Mouse (Mus musculus): ENCODE measurements around the gene Gatd1. TPM values are rescaled to one million over a fixed set of nuclear protein-coding genes. Genes with fewer than 3 reads are reported as not detected.

Gatd1 gene
- polyA plus RNA-seq, 1 experiment from 2014 or later = 17.4 TPM

DNA sequence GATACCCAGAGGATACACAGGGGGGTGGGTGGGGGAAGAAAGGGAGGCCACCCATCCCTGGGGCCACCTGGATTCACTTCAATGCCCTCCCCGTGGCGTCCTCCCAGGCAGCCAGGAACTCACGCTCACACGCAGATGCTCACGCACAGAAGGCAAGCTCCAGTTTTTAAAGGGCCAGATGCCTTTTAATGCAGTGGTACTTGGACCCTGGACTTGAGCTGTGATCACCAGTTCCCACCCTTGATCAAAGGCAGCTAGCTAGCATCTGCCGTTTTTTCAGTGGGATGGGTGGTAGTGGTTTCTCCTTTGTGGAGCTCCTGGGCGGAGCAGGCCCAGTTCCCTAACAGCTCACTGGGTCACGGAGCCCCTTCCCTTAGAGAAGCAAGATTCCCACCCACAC lies 20.5 kb upstream of the Gatd1 start:
- H3K36me3 ChIP-seq (replicated peaks; ENCODE audit: insufficient read depth, low read length) = peaks cover 38% of the 10 kb centered on the region
- TF ChIP-seq CTCF (IDR thresholded peaks at IDR 0.05; ENCODE audit: low read depth) = no peak
- no peak for TF ChIP-seq EP300 (IDR thresholded peaks at IDR 0.05; ENCODE audit: low read depth)
- 34% methylated on average over 8 of the region's 8 CpGs for WGBS (ENCODE audit: insufficient replicate concordance)
- no peaks in the 10 kb centered on the region for H3K9me3 ChIP-seq (ENCODE audit: low read length)
- peak overlapping the region; percentile 57 for H3K4me3 ChIP-seq (ENCODE audit: low read depth, low read length)
- DNase-seq = peak; percentile 34
- no peak for ATAC-seq
- H3K27me3 ChIP-seq (ENCODE audit: insufficient read depth, low read length) = no peaks in the 10 kb centered on the region
- peak overlapping the region; percentile 93 for H3K4me2 ChIP-seq (ENCODE audit: low read depth, low read length)
- peak overlapping the region; percentile 86 for H3K27ac ChIP-seq (ENCODE audit: low read depth)
- H3K9ac ChIP-seq (replicated peaks) = peak overlapping the region; percentile 62
- peaks cover 39% of the 10 kb centered on the region for H3K4me1 ChIP-seq (ENCODE audit: insufficient read depth)

DNA sequence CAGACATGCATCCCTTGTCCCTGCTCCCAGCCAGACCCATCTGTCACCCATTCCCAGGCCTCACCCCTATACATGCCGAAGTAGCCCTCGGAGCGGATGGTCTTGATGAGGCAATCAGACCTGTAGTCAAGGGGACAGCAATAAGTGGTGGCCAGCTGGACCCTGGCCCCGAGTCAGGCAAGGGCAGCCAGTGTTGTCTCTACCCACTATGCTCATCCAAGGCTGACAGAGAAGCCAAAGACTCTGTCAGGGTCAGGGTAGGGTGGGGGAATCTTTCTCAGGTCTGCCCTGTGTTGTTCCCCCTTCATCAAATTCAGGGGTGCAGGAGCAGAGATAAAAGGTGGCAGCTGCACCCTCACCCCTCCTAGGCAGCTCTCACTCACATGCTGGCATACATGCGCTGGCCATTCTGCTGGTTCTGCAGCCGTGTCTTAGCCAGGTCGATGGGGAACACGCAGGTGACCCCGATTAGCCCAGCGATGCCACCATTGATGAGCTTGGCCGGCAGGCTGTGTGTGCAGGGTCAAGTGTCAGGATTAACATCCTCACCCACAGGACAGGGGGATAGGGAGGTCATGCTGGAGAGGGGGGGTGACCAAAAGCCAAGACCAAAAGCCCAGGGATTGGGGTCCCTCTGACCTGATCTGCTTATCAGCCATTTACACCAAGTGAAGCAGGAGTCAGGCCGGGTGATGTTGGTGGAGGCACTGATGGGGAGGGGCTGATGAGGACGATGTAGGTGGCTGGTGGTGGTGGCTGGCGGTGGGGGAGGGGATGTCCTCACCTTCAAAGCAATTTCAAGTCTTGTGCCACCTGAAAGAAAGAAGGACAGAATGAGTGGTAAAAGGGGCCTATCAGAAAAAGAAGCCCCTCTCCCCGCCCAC lies 19.8 kb upstream of the Gatd1 start:
- Histone ChIP-seq H3K4me3 (ENCODE audit: low read depth, low read length) (peak overlapping the region; percentile 57), H3K36me3 (replicated peaks; ENCODE audit: insufficient read depth, low read length) (peaks cover 31% of the 10 kb centered on the region), H3K4me1 (ENCODE audit: insufficient read depth) (peaks cover 39% of the 10 kb centered on the region), H3K9me3 (ENCODE audit: low read length) (no peaks in the 10 kb centered on the region), H3K4me2 (ENCODE audit: low read depth, low read length) (peak overlapping the region; percentile 93), H3K27ac (ENCODE audit: low read depth) (no peak overlapping the region), H3K27me3 (ENCODE audit: insufficient read depth, low read length) (no peaks in the 10 kb centered on the region), H3K9ac (replicated peaks) (peak overlapping the region; percentile 62)
- TF ChIP-seq CTCF (IDR thresholded peaks at IDR 0.05; ENCODE audit: low read depth) (no peak), EP300 (IDR thresholded peaks at IDR 0.05; ENCODE audit: low read depth) (no peak)
- no peak for ATAC-seq
- 80% methylated on average over 15 of the region's 15 CpGs for WGBS (ENCODE audit: insufficient replicate concordance)
- DNase-seq = peak; percentile 22

DNA sequence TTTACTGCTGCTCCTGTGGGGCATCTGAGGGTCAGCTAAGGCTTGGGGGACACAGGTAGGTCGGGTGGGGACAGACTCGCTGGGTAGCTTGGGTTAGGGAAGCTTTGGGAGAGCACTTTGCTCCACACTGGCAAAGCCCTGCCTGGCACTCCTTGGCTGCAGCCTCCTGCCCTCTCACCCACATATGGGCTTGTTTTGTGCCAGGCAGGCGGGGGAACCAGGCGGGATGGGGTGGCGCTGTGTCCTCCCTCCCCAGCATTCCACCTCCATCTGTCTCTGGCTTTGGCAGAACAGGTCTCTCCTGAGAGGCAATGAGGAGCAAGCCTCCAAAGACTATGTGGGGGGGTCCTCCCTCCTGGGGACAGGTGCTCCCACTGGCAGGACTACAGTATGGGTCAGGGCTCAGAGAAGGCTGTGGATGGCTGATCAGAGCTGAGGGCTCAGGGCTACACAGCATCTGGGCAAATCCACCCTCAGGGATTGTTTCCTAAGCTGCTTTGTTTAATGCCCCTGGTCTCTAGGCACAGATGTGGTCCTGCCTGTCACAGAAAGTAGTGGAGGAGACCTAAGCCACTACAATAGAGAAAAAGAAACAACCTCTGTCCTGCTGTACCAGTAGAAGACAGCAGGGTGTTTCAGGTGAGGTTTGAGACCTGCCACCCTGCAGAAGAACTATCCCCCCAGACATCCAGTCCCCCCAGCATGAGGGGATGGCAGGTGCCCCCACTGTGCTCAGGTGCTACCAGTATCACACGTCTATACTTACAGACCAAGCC lies 19.0 kb upstream of the Gatd1 start:
- peak overlapping the region; percentile 7; the same call in 1 of the 2 replicates for H3K9ac ChIP-seq (replicated peaks)
- no peak overlapping the region for H3K27ac ChIP-seq (ENCODE audit: low read depth)
- peaks cover 25% of the 10 kb centered on the region for H3K36me3 ChIP-seq (replicated peaks; ENCODE audit: insufficient read depth, low read length)
- DNase-seq (peak; percentile 18), ATAC-seq (no peak)
- H3K4me1 ChIP-seq (ENCODE audit: insufficient read depth) = peaks cover 39% of the 10 kb centered on the region
- H3K27me3 ChIP-seq (ENCODE audit: insufficient read depth, low read length) = no peaks in the 10 kb centered on the region
- H3K4me3 ChIP-seq (ENCODE audit: low read depth, low read length) = no peak overlapping the region
- no peaks in the 10 kb centered on the region for H3K9me3 ChIP-seq (ENCODE audit: low read length)
- peak overlapping the region; percentile 93; the same call in 1 of the 2 replicates for H3K4me2 ChIP-seq (ENCODE audit: low read depth, low read length)
- TF ChIP-seq EP300 (IDR thresholded peaks at IDR 0.05; ENCODE audit: low read depth) (no peak), CTCF (IDR thresholded peaks at IDR 0.05; ENCODE audit: low read depth) (no peak)
- 74% methylated on average over 6 of the region's 6 CpGs for WGBS (ENCODE audit: insufficient replicate concordance)

- Histone ChIP-seq H3K27ac (ENCODE audit: low read depth) (no peak overlapping the region), H3K9ac (replicated peaks) (no peak overlapping the region), H3K4me2 (ENCODE audit: low read depth, low read length) (no peak overlapping the region), H3K4me3 (ENCODE audit: low read depth, low read length) (no peak overlapping the region), H3K36me3 (replicated peaks; ENCODE audit: insufficient read depth, low read length) (peaks cover 25% of the 10 kb centered on the region), H3K4me1 (ENCODE audit: insufficient read depth) (peaks cover 38% of the 10 kb centered on the region), H3K9me3 (ENCODE audit: low read length) (no peaks in the 10 kb centered on the region), H3K27me3 (ENCODE audit: insufficient read depth, low read length) (no peaks in the 10 kb centered on the region)
- WGBS (ENCODE audit: insufficient replicate concordance) = 74% methylated on average over 8 of the region's 8 CpGs
- no peak for ATAC-seq
- DNase-seq = no peak
- TF ChIP-seq EP300 (IDR thresholded peaks at IDR 0.05; ENCODE audit: low read depth) (no peak), CTCF (IDR thresholded peaks at IDR 0.05; ENCODE audit: low read depth) (no peak)
Measured at GRCm38 (mm10) chr7:141432186-141432611, 18.3 kb upstream of the Gatd1 start.

DNA sequence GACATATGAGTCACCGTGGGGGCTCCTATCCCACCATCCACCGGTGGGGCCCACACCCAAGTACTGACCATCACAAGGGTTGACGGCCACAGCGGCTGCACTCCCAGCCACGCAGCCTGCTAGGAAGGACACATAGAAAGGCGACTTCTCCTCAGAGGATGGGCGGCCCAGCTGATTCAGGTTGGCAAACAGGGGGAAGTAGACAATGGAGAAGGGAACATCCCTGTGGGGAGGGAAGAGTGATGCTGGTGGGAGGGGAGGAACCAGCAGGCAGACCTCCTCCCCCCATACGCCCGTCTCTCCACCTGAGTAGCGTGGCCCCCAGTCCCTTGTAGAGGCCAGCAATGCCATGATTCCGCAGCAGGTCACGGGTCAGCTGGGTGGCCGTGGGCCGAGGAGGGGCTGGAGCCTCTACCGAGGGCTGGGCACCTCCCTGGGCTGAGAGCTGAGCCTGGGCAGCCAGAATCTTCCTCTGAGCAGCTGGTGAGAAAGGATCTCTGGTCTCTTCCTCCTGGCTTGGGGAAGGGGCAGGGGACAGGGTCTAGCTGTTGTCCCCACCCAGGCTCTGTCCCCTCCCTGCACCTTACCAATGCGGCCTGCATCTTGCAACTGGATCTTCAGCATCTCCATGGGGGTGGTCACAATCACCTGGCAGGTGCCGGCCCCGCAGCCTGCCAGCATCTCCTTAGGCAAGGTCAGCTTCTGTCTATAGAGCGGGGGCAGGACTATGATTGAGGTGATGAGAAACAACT lies 17.7 kb upstream of the Gatd1 start:
- Histone ChIP-seq H3K9me3 (ENCODE audit: low read length) (no peaks in the 10 kb centered on the region), H3K27ac (ENCODE audit: low read depth) (no peak overlapping the region), H3K4me1 (ENCODE audit: insufficient read depth) (peaks cover 36% of the 10 kb centered on the region), H3K4me2 (ENCODE audit: low read depth, low read length) (no peak overlapping the region), H3K27me3 (ENCODE audit: insufficient read depth, low read length) (no peaks in the 10 kb centered on the region), H3K36me3 (replicated peaks; ENCODE audit: insufficient read depth, low read length) (peaks cover 25% of the 10 kb centered on the region), H3K4me3 (ENCODE audit: low read depth, low read length) (no peak overlapping the region), H3K9ac (replicated peaks) (no peak overlapping the region)
- WGBS (ENCODE audit: insufficient replicate concordance) = 88% methylated on average over 19 of the region's 19 CpGs
- no peak for ATAC-seq
- TF ChIP-seq CTCF (IDR thresholded peaks at IDR 0.05; ENCODE audit: low read depth) = no peak
- DNase-seq = no peak
